Mouse (Mus musculus): ENCODE results near the gene Nudt22.
A peak's percentile ranks its signal among the peaks of the same experiment; 100 is the strongest.

DNA sequence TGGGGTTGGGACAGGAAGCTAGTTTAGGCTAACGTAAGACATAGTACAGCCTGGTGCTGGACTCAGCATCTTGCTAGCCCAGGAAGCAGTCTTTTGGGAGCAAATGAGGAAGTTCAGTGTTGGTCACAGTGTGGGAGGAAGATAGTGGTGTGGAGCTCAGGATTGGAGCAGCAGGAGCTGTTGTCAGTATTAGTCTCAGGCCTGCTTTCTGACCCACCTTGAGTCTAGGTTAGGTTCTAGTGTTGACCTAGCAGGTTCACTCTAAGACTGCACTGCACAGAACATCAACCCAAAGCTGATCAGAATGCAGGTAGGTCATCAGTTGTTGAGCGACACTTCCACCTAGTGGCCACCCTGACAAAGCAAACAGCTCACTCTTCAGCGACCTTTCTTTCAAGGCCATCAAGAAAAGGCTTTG, 24.3 kb upstream of the Nudt22 start:
- TF ChIP-seq CTCF (IDR thresholded peaks at IDR 0.05), result peak; percentile 81
- peak; percentile 69; the same call in 1 of the 2 replicates for TF ChIP-seq EP300 (IDR thresholded peaks at IDR 0.05; ENCODE audit: insufficient read depth, low read depth, low read length)
